Mouse (Mus musculus) embryonic facial prominence, embryonic 12.5 days (tissue): ENCODE results near the gene Ptma. TPM values are rescaled to one million over a fixed set of nuclear protein-coding genes. Genes with fewer than 3 reads are reported as not detected.
A peak's percentile ranks its signal among the peaks of the same experiment; 100 is the strongest.
"Not testable (repeated sequence)": the region's sequence is repeated elsewhere in the genome, so short reads cannot be mapped to it uniquely, and the experiment has no call there.

ENCODE experiments used
- ATAC-seq: fragments of 200-750 bp; cut with Nextera tagmentation; 2 replicates; pipeline ENCODE4 v1.8.0; 2017; ENCODE audit not compliant: insufficient number of reproducible peaks, insufficient read depth, low FRiP score, low TSS enrichment
- H3K27ac ChIP-seq: fragments of 300-500 bp; sonication (generic); 2 replicates; pipeline ENCODE4 v1.5.1; 2016; ENCODE audit warnings: mild to moderate bottlenecking
- H3K27me3 ChIP-seq: fragments of 300-500 bp; sonication (generic); 2 replicates; pipeline ENCODE4 v1.6.1; 2016; ENCODE audit warnings: mild to moderate bottlenecking, moderate library complexity
- H3K36me3 ChIP-seq: fragments of 300-500 bp; sonication (generic); 2 replicates; pipeline ENCODE4 v1.6.1; 2016; ENCODE audit warnings: mild to moderate bottlenecking
- H3K4me1 ChIP-seq: fragments of 300-500 bp; sonication (generic); 2 replicates; pipeline ENCODE4 v1.6.1; 2016
- H3K4me2 ChIP-seq: fragments of 300-500 bp; sonication (generic); replicated peaks from 2 replicates; pipeline ENCODE4 v1.6.1; 2016; ENCODE audit warnings: mild to moderate bottlenecking, moderate library complexity
- H3K4me3 ChIP-seq: fragments of 300-500 bp; sonication (generic); 2 replicates; pipeline ENCODE4 v1.5.1; 2016; ENCODE audit warnings: mild to moderate bottlenecking
- H3K9ac ChIP-seq: fragments of 300-500 bp; sonication (generic); 2 replicates; pipeline ENCODE4 v1.6.1; 2016; ENCODE audit warnings: mild to moderate bottlenecking, moderate library complexity
- H3K9me3 ChIP-seq: fragments of 300-500 bp; sonication (generic); 2 replicates; pipeline ENCODE4 v1.6.1; 2016; ENCODE audit warnings: mild to moderate bottlenecking, moderate library complexity
- WGBS: fragments of 180-500 bp; shearing (Covaris S2); methylation state at CpG from one replicate; pipeline ENCODE4 v1.1.7; 2016; 5-methylcytosine and 5-hydroxymethylcytosine counted together
- polyA plus RNA-seq: library from polyadenylated mRNA; unstranded; fragments of >200 nt; fragmentation: Nextera tagmentation; extraction: Ambion mirVana; gene quantifications from 2 replicates; pipeline ENCODE4 v1.2.1, GENCODE M21; 2016

Gene Ptma
- polyA plus RNA-seq, 1 experiment from 2014 or later: 3,315 TPM

DNA sequence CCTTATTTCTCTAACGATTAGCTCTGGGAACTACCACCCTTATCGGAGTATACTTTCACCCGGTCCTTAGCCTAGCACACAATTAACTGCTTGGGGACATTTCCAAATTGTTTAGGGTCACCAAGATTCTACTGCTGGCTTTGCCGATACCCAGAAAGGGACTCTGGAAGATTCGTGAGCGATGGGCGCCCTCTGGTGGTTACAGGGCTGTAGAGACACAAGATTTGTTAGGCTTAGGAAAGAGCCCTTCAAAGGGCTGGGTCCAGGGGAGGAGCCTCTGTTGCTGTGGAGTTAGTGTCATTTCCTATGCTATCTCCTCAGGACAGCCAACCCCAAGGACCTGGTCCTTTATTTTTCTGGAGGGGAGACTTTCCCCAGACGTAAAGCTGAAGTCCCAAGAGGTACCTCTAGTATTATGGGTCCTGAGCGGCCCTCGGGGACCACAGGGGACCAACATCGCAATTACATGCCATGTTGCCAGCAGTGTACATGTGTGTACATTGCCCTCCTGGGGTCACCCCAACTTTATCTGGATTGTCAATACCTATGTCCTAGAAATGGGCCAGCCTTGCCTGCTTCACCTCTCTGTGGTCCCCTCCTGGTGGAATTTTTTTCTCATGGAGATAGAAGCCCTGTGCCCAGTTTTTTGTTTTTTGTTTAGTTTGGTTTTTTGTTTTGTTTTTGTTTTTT lies 6.0 kb downstream of the Ptma start:
- no peak overlapping the region for H3K9ac ChIP-seq
- 26% methylated on average over 11 of the region's 11 CpGs for WGBS
- H3K4me3 ChIP-seq: 0 out of 2 replicates have a peak overlapping the region, but pooled peaks have one; percentile 13
- H3K27ac ChIP-seq: 0 out of 2 replicates have a peak overlapping the region, but pooled peaks have one; percentile 65
- peak overlapping the region; percentile 33 for H3K4me2 ChIP-seq
- H3K9me3 ChIP-seq: no peaks in the 10 kb centered on the region
- ATAC-seq: 0 out of 2 replicates have a peak, but pooled peaks have one; percentile 32
- no peaks in the 10 kb centered on the region for H3K27me3 ChIP-seq
- H3K36me3 ChIP-seq: peaks cover 23% of the 10 kb centered on the region
- peaks cover 27% of the 10 kb centered on the region for H3K4me1 ChIP-seq

- no peak overlapping the region for H3K9ac ChIP-seq
- H3K4me2 ChIP-seq: no peak overlapping the region
- 87% methylated on average over 6 of the region's 6 CpGs for WGBS
- peak; percentile 23; the same call in 1 of the 2 replicates for ATAC-seq
- H3K36me3 ChIP-seq: peaks cover 23% of the 10 kb centered on the region
- no peak overlapping the region for H3K4me3 ChIP-seq
- no peaks in the 10 kb centered on the region for H3K27me3 ChIP-seq
- no peaks in the 10 kb centered on the region for H3K9me3 ChIP-seq
- peaks cover 27% of the 10 kb centered on the region for H3K4me1 ChIP-seq
- H3K27ac ChIP-seq: no peak overlapping the region
These were observed 7.0 kb downstream of the Ptma start for GRCm38 (mm10) chr1:86533411-86534130.

- Histone ChIP-seq H3K4me1 (no peaks in the 10 kb centered on the region), H3K27me3 (no peaks in the 10 kb centered on the region), H3K4me3 (no peak overlapping the region), H3K9me3 (no peaks in the 10 kb centered on the region), H3K36me3 (peaks cover 26% of the 10 kb centered on the region), H3K9ac (no peak overlapping the region), H3K4me2 (no peak overlapping the region), H3K27ac (no peak overlapping the region)
- 73% methylated on average over 3 of the region's 3 CpGs for WGBS
- no peak for ATAC-seq
These were observed 11.9 kb downstream of the Ptma start for GRCm38 (mm10) chr1:86538383-86538782.

- not testable (repeated sequence) for ATAC-seq, H3K27me3 ChIP-seq
- 86% methylated on average over 12 of the region's 12 CpGs for WGBS
These were observed 13.1 kb downstream of the Ptma start for GRCm38 (mm10) chr1:86539583-86539982.

GRCm38 (mm10) chr1:86542584-86542983 lies 16.1 kb downstream of the Ptma start:
- Histone ChIP-seq H3K4me2 (no peak overlapping the region), H3K9ac (no peak overlapping the region), H3K9me3 (no peaks in the 10 kb centered on the region), H3K4me3 (no peak overlapping the region), H3K27me3 (no peaks in the 10 kb centered on the region), H3K36me3 (peaks cover 59% of the 10 kb centered on the region), H3K27ac (no peak overlapping the region), H3K4me1 (no peaks in the 10 kb centered on the region)
- WGBS: 90% methylated on average over 2 of the region's 2 CpGs
- ATAC-seq: no peak

More at GRCm38 (mm10) chr1:86539583-86539982, 13.1 kb downstream of the Ptma start:
- H3K4me1 ChIP-seq, H3K4me2 ChIP-seq, H3K9me3 ChIP-seq, H3K4me3 ChIP-seq, H3K27ac ChIP-seq, H3K9ac ChIP-seq: not testable (repeated sequence)
- peaks cover 33% of the 10 kb centered on the region for H3K36me3 ChIP-seq

DNA sequence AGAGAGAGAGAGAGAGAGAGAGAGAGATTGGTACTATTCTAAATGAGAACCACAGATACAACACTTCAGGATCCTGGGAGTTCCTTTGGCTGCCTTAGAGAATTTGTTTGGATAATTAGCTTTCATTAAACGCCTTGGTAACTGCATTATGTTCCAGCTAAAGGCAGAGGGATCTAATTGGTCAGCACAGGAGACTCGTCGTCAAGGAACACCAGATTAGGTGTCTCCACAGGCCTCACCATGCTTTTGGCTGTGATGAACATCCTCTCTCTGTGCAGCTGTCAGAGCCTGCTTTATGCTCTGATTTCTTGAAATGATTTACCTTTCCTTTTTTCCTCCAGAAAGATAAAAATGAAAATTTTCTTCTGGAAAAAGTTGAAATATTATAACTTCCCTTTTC lies 20.3 kb downstream of the Ptma start:
- Histone ChIP-seq H3K9me3 (no peaks in the 10 kb centered on the region), H3K36me3 (peaks cover 60% of the 10 kb centered on the region), H3K4me1 (no peaks in the 10 kb centered on the region), H3K27ac (no peak overlapping the region), H3K4me2 (no peak overlapping the region), H3K4me3 (no peak overlapping the region), H3K9ac (no peak overlapping the region), H3K27me3 (no peaks in the 10 kb centered on the region)
- no peak for ATAC-seq
- WGBS: 71% methylated on average over 3 of the region's 3 CpGs

DNA sequence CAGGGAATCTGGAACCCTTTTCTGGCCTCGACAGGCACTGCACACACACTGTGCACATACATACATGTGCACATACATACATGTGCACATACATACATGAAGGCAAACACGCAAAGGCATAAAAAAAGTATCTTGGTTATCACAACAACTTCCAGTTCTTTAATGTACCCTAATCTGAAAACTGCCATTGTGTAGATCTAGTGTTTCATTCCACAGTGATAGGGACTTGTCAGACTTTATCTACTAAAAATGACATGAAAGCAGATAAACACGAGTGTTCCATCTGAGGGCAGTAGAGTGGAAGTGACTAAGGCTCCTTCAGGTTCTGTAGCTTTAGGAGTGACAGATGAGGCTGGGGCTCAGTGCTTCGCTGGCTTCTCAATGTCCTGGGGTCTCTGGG lies 24.8 kb downstream of the Ptma start:
- Histone ChIP-seq H3K9me3 (no peaks in the 10 kb centered on the region), H3K4me2 (no peak overlapping the region), H3K27ac (no peak overlapping the region), H3K9ac (no peak overlapping the region), H3K27me3 (no peaks in the 10 kb centered on the region), H3K36me3 (peaks cover 20% of the 10 kb centered on the region), H3K4me1 (no peaks in the 10 kb centered on the region), H3K4me3 (no peak overlapping the region)
- 80% methylated on average over 4 of the region's 4 CpGs for WGBS
- no peak for ATAC-seq

- 30% methylated on average over 2 of the region's 2 CpGs for WGBS
- Histone ChIP-seq H3K9ac (no peak overlapping the region), H3K36me3 (peaks cover 15% of the 10 kb centered on the region), H3K4me3 (no peak overlapping the region), H3K4me2 (no peak overlapping the region), H3K27me3 (no peaks in the 10 kb centered on the region), H3K4me1 (no peaks in the 10 kb centered on the region), H3K9me3 (no peaks in the 10 kb centered on the region), H3K27ac (no peak overlapping the region)
- no peak for ATAC-seq
These were observed 25.4 kb downstream of the Ptma start for GRCm38 (mm10) chr1:86551877-86552276.

- Histone ChIP-seq H3K36me3 (peaks cover 12% of the 10 kb centered on the region), H3K4me3 (no peak overlapping the region), H3K4me2 (no peak overlapping the region), H3K9me3 (no peaks in the 10 kb centered on the region), H3K27me3 (no peaks in the 10 kb centered on the region), H3K4me1 (no peaks in the 10 kb centered on the region), H3K9ac (no peak overlapping the region), H3K27ac (no peak overlapping the region)
- no peak for ATAC-seq
- 79% methylated on average over 3 of the region's 3 CpGs for WGBS
These were observed 29.1 kb downstream of the Ptma start for GRCm38 (mm10) chr1:86555665-86556064.

- Histone ChIP-seq H3K4me2 (no peak overlapping the region), H3K4me1 (no peaks in the 10 kb centered on the region), H3K27ac (no peak overlapping the region), H3K9me3 (no peaks in the 10 kb centered on the region), H3K4me3 (no peak overlapping the region), H3K9ac (no peak overlapping the region), H3K36me3 (peaks cover 5% of the 10 kb centered on the region), H3K27me3 (no peaks in the 10 kb centered on the region)
- WGBS: 70% methylated on average over 7 of the region's 7 CpGs
- no peak for ATAC-seq
These were observed 31.3 kb downstream of the Ptma start for GRCm38 (mm10) chr1:86557872-86558271.

- Histone ChIP-seq H3K9me3 (no peaks in the 10 kb centered on the region), H3K4me3 (no peak overlapping the region), H3K27me3 (no peaks in the 10 kb centered on the region), H3K9ac (no peak overlapping the region), H3K4me1 (no peaks in the 10 kb centered on the region), H3K36me3 (peaks cover 18% of the 10 kb centered on the region), H3K4me2 (no peak overlapping the region), H3K27ac (no peak overlapping the region)
- ATAC-seq: no peak
- 85% methylated on average over 3 of the region's 3 CpGs for WGBS
These were observed 32.7 kb downstream of the Ptma start for GRCm38 (mm10) chr1:86559232-86559631.

GRCm38 (mm10) chr1:86562663-86563062 lies 36.1 kb downstream of the Ptma start:
- Histone ChIP-seq H3K9ac (no peak overlapping the region), H3K27me3 (no peaks in the 10 kb centered on the region), H3K4me1 (no peaks in the 10 kb centered on the region), H3K27ac (no peak overlapping the region), H3K4me3 (no peak overlapping the region), H3K36me3 (peaks cover 20% of the 10 kb centered on the region), H3K4me2 (no peak overlapping the region), H3K9me3 (no peaks in the 10 kb centered on the region)
- 85% methylated on average over 2 of the region's 2 CpGs for WGBS
- no peak for ATAC-seq
